Mouse (Mus musculus): ENCODE data around the gene Tbcd. TPM values are rescaled to one million over a fixed set of nuclear protein-coding genes. Genes with fewer than 3 reads are reported as not detected.
"Not testable (repeated sequence)": the region's sequence is repeated elsewhere in the genome, so short reads cannot be mapped to it uniquely, and the experiment has no call there.

The Tbcd gene
- polyA plus RNA-seq, 1 experiment from 2014 or later = 32.3 TPM

- no peak overlapping the region for H3K4me2 ChIP-seq (replicated peaks; ENCODE audit: low read depth, low read length)
- H3K9ac ChIP-seq (ENCODE audit: low read depth, low read length) = no peak overlapping the region
- H3K4me1 ChIP-seq (replicated peaks; ENCODE audit: control insufficient read depth, insufficient read depth, low read length) = no peaks in the 10 kb centered on the region
- ATAC-seq (ENCODE audit: low FRiP score) = no peak
- no peaks in the 10 kb centered on the region for H3K9me3 ChIP-seq (ENCODE audit: control insufficient read depth, low read length)
- H3K27me3 ChIP-seq (ENCODE audit: control insufficient read depth, insufficient read depth, low read length) = no peaks in the 10 kb centered on the region
- no peak overlapping the region for H3K4me3 ChIP-seq (ENCODE audit: low read depth, low read length)
- WGBS = 82% methylated on average over 6 of the region's 6 CpGs
- no peak for DNase-seq (ENCODE audit: low spot score)
- no peak overlapping the region for H3K27ac ChIP-seq (ENCODE audit: low read depth, low read length)
- no peaks in the 10 kb centered on the region for H3K36me3 ChIP-seq (ENCODE audit: control insufficient read depth, insufficient read depth, low read length)
Measured at GRCm38 (mm10) chr11:121655807-121656511, 204.2 kb downstream of the Tbcd start.

GRCm38 (mm10) chr11:121658151-121658550, 206.4 kb downstream of the Tbcd start:
- Histone ChIP-seq H3K4me1 (replicated peaks; ENCODE audit: control insufficient read depth, insufficient read depth, low read length) (no peaks in the 10 kb centered on the region), H3K9ac (ENCODE audit: low read depth, low read length) (no peak overlapping the region), H3K4me2 (replicated peaks; ENCODE audit: low read depth, low read length) (no peak overlapping the region), H3K27ac (ENCODE audit: low read depth, low read length) (no peak overlapping the region), H3K4me3 (ENCODE audit: low read depth, low read length) (no peak overlapping the region), H3K27me3 (ENCODE audit: control insufficient read depth, insufficient read depth, low read length) (no peaks in the 10 kb centered on the region), H3K36me3 (ENCODE audit: control insufficient read depth, insufficient read depth, low read length) (no peaks in the 10 kb centered on the region), H3K9me3 (ENCODE audit: control insufficient read depth, low read length) (no peaks in the 10 kb centered on the region)
- 67% methylated on average over 1 of the region's 1 CpGs for WGBS
- ATAC-seq (ENCODE audit: low FRiP score) (no peak), DNase-seq (ENCODE audit: low spot score) (no peak)

GRCm38 (mm10) chr11:121660604-121661003, 208.9 kb downstream of the Tbcd start:
- H3K9ac ChIP-seq (ENCODE audit: low read depth, low read length); H3K4me1 ChIP-seq (replicated peaks; ENCODE audit: control insufficient read depth, insufficient read depth, low read length); H3K4me2 ChIP-seq (replicated peaks; ENCODE audit: low read depth, low read length); H3K36me3 ChIP-seq (ENCODE audit: control insufficient read depth, insufficient read depth, low read length); H3K9me3 ChIP-seq (ENCODE audit: control insufficient read depth, low read length); H3K27ac ChIP-seq (ENCODE audit: low read depth, low read length); ATAC-seq (ENCODE audit: low FRiP score); DNase-seq (ENCODE audit: low spot score); H3K27me3 ChIP-seq (ENCODE audit: control insufficient read depth, insufficient read depth, low read length); H3K4me3 ChIP-seq (ENCODE audit: low read depth, low read length): not testable (repeated sequence)
- 94% methylated on average over 2 of the region's 2 CpGs for WGBS

GRCm38 (mm10) chr11:121661116-121661515, 209.4 kb downstream of the Tbcd start:
- Histone ChIP-seq H3K4me1 (replicated peaks; ENCODE audit: control insufficient read depth, insufficient read depth, low read length) (no peaks in the 10 kb centered on the region), H3K9ac (ENCODE audit: low read depth, low read length) (no peak overlapping the region), H3K27me3 (ENCODE audit: control insufficient read depth, insufficient read depth, low read length) (no peaks in the 10 kb centered on the region), H3K27ac (ENCODE audit: low read depth, low read length) (no peak overlapping the region), H3K4me3 (ENCODE audit: low read depth, low read length) (no peak overlapping the region), H3K36me3 (ENCODE audit: control insufficient read depth, insufficient read depth, low read length) (no peaks in the 10 kb centered on the region), H3K9me3 (ENCODE audit: control insufficient read depth, low read length) (no peaks in the 10 kb centered on the region), H3K4me2 (replicated peaks; ENCODE audit: low read depth, low read length) (no peak overlapping the region)
- ATAC-seq (ENCODE audit: low FRiP score) = no peak
- WGBS = 96% methylated on average over 2 of the region's 2 CpGs
- no peak for DNase-seq (ENCODE audit: low spot score)

Other genes starting within 250 kb of the Tbcd start
- 6.2 and 7.0 TPM in 2 replicates for gene Hexdc, start 247.5 kb upstream of the Tbcd start, polyA plus RNA-seq (2014; fragmentation: Nextera tagmentation; extraction: Ambion mirVana)
- 17.0 and 19.2 TPM in 2 replicates for gene Ogfod3, start 247.2 kb upstream of the Tbcd start, polyA plus RNA-seq (2014; fragmentation: Nextera tagmentation; extraction: Ambion mirVana)
- gene Cybc1, start 222.6 kb upstream of the Tbcd start, polyA plus RNA-seq (2014; fragmentation: Nextera tagmentation; extraction: Ambion mirVana) = 42.6 and 43.9 TPM in 2 replicates
- 75.4 and 79.1 TPM in 2 replicates for gene Narf, start 214.7 kb upstream of the Tbcd start, polyA plus RNA-seq (2014; fragmentation: Nextera tagmentation; extraction: Ambion mirVana)
- gene Foxk2, start 192.0 kb upstream of the Tbcd start, polyA plus RNA-seq (2014; fragmentation: Nextera tagmentation; extraction: Ambion mirVana) = 12.4 and 13.5 TPM in 2 replicates
- 97.7 and 116 TPM in 2 replicates for gene Wdr45b, start 97.5 kb upstream of the Tbcd start, polyA plus RNA-seq (2014; fragmentation: Nextera tagmentation; extraction: Ambion mirVana)
- gene Rab40b, start 63.7 kb upstream of the Tbcd start, polyA plus RNA-seq (2014; fragmentation: Nextera tagmentation; extraction: Ambion mirVana) = 3.3 TPM in 2 replicates
- 8.5 and 8.6 TPM in 2 replicates for gene Fn3krp, start 30.5 kb upstream of the Tbcd start, polyA plus RNA-seq (2014; fragmentation: Nextera tagmentation; extraction: Ambion mirVana)
- gene Fn3k, start 17.0 kb upstream of the Tbcd start, polyA plus RNA-seq (2014; fragmentation: Nextera tagmentation; extraction: Ambion mirVana) = 2.1 and 2.6 TPM in 2 replicates
- 0.46 and 0.79 TPM in 2 replicates for gene Zfp750, start 67.4 kb downstream of the Tbcd start, polyA plus RNA-seq (2014; fragmentation: Nextera tagmentation; extraction: Ambion mirVana)
- gene B3gntl1, start 221.2 kb downstream of the Tbcd start, polyA plus RNA-seq (2014; fragmentation: Nextera tagmentation; extraction: Ambion mirVana) = 4.1 and 5.6 TPM in 2 replicates
- 18.0 and 27.7 TPM in 2 replicates for gene Metrnl, start 249.6 kb downstream of the Tbcd start, polyA plus RNA-seq (2014; fragmentation: Nextera tagmentation; extraction: Ambion mirVana)

Data from hindbrain, embryonic 11.5 days (tissue).